ENCODE assay signal across 11 mouse cellular contexts in the genomic region with DNA sequence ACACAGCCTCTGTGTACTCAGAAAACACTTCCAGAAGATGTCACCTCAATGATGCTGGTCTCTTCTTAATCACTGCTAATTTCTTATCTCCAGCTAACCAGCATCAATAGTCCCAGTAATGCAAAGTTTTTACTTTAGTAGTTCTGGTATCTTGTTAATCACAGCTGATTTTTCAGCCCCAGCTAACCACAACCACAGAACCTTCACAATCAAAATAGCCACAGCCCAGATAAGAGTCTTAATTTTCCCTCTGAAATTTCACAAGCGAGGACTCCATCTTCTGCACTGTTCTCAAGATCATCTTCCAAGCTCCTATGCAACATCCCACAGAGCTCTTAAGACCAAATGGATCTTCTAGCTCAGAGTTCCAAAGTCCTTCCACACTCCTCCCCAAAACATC. TPM values are rescaled to one million over a fixed set of nuclear protein-coding genes. Genes with fewer than 3 reads are reported as not detected.
DNase-seq lines count a peak whose midpoint lies in the region; TF ChIP-seq lines count a peak whose summit lies in the region.
"Not testable (repeated sequence)": the region's sequence is repeated elsewhere in the genome, so short reads cannot be mapped to it uniquely, and the experiment has no call there.
"Had no signal": no experiment of that assay in that cellular context is flagged by ENCODE, and none has a peak within 500 bp of the region (broad histone marks: within the 10 kb centered on the region; RNA-seq: fewer than 3 reads in every experiment).

No protein-coding gene starts in this region.

- H3K4me1 ChIP-seq in MEL (ENCODE audit: control insufficient read depth in 1 of 2, insufficient read depth in 2 of 2, low read length in 2 of 2) = peaks cover 2 to 23% of the 10 kb centered on the region in 2 experiments

- not testable (repeated sequence) for TF ChIP-seq RAD21 in MEL (IDR thresholded peaks at IDR 0.05; ENCODE audit: low read depth, low read length)

- H3K36me3 ChIP-seq in MEL (ENCODE audit: control insufficient read depth in 1 of 2, insufficient read depth in 2 of 2, low read length in 2 of 2) = peaks cover 0 to 17% of the 10 kb centered on the region in 2 experiments; a peak in 2 of 4 replicates

- TF ChIP-seq CTCF in MEL (IDR thresholded peaks at IDR 0.05 in 2 of 3, conservative IDR thresholded peaks at IDR 0.05 in 1 of 3; ENCODE audit: control insufficient read depth in 1 of 3, insufficient read depth in 1 of 3, low read depth in 2 of 3, low read length in 3 of 3, poor library complexity in 1 of 3, severe bottlenecking in 1 of 3) = not testable (repeated sequence)

- TF ChIP-seq POLR2A in MEL (IDR thresholded peaks at IDR 0.05; ENCODE audit: control insufficient read depth in 1 of 2, insufficient read depth in 1 of 2, low read depth in 1 of 2, low read length in 2 of 2, poor library complexity in 1 of 2) = not testable (repeated sequence)

- H3K79me2 ChIP-seq in MEL (ENCODE audit: control insufficient read depth, insufficient read depth, low read length, poor library complexity) = not testable (repeated sequence)

- H3K27me3 ChIP-seq in MEL (ENCODE audit: control insufficient read depth in 1 of 2, insufficient read depth in 2 of 2, low read length in 2 of 2) = peaks cover 7 to 17% of the 10 kb centered on the region in 2 experiments

- H3K4me3 ChIP-seq in MEL (ENCODE audit: control insufficient read depth in 1 of 2, insufficient read depth in 1 of 2, low read depth in 2 of 2, low read length in 2 of 2) = not testable (repeated sequence)

- H3K9ac ChIP-seq in MEL (ENCODE audit: control insufficient read depth, low read depth, low read length, poor library complexity, severe bottlenecking) = not testable (repeated sequence)

- not testable (repeated sequence) for H3K27ac ChIP-seq in MEL (ENCODE audit: control insufficient read depth, low read depth, low read length)

- peak in 1 of 2 experiments; percentile 15; a peak in 1 of 4 replicates for TF ChIP-seq EP300 in MEL (IDR thresholded peaks at IDR 0.05; ENCODE audit: low read depth in 1 of 2, low read length in 2 of 2)

- H3K9me3 ChIP-seq in MEL (replicated peaks; ENCODE audit: insufficient read depth, low read length) = not testable (repeated sequence)

- peak; percentile 45 for DNase-seq in 416B (ENCODE audit: low read depth)
- DNase-seq in MEL (ENCODE audit: low read depth, low spot score) = not testable (repeated sequence)
- DNase-seq in heart, adult 11 months = peak; percentile 7

TF ChIP-seq in MEL, 35 proteins besides CTCF, POLR2A, EP300 and RAD21:
- TF ChIP-seq ETS1 (IDR thresholded peaks at IDR 0.05; ENCODE audit: low read depth, low read length) (peak; percentile 22; the same call in 1 of the 2 replicates), GATA1 (IDR thresholded peaks at IDR 0.05; ENCODE audit: low read depth, low read length) (peak; percentile 49), RCOR1 (IDR thresholded peaks at IDR 0.05; ENCODE audit: low read depth, low read length) (peak; percentile 94), TCF12 (IDR thresholded peaks at IDR 0.05; ENCODE audit: low read depth, low read length) (peak; percentile 24; the same call in 1 of the 2 replicates)

RNA-seq across cellular contexts. Expression of gene Mpzl2, which starts 1.8 kb away (rescaled TPM):
- 0.08 and 0.16 TPM in 2 replicates for total RNA-seq in MEL (2012; rRNA removed)
- under 1 TPM in 1 of 2 experiments, not detected in 1; 0.39 TPM for polyA plus RNA-seq in MEL (2012; ENCODE audit: insufficient read depth in 1 of 2, insufficient read length in 2 of 2, low read depth in 1 of 2, low replicate concordance in 2 of 2, missing spikeins in 1 of 2)
- polyA plus RNA-seq: activated CD4-positive, CD25-positive, alpha-beta regulatory T cell, adult 4 months; C2C12; G1E; Patski had no signal

RNA-seq across cellular contexts. Expression of gene Mpzl3, which starts 17.2 kb away (rescaled TPM):
- total RNA-seq in MEL (2012; rRNA removed) = not detected in 2 replicates
- polyA plus RNA-seq in MEL (2012; ENCODE audit: insufficient read depth in 1 of 2, insufficient read length in 2 of 2, low read depth in 1 of 2, low replicate concordance in 2 of 2, missing spikeins in 1 of 2) = not detected

RNA-seq across cellular contexts. Expression of gene Cd3e, which starts 28.4 kb away (rescaled TPM):
- total RNA-seq in MEL (2012; rRNA removed) = not detected in 2 replicates
- not detected for polyA plus RNA-seq in MEL (2012; ENCODE audit: insufficient read depth in 1 of 2, insufficient read length in 2 of 2, low read depth in 1 of 2, low replicate concordance in 2 of 2, missing spikeins in 1 of 2)
- total RNA-seq: CH12.LX had no signal
- polyA plus RNA-seq: brain, embryonic 14.5 days; C2C12; G1E; Patski had no signal

RNA-seq across cellular contexts. Expression of gene Jaml, which starts 41.2 kb away (rescaled TPM):
- total RNA-seq in MEL (2012; rRNA removed) = not detected in 2 replicates
- not detected for polyA plus RNA-seq in MEL (2012; ENCODE audit: insufficient read depth in 1 of 2, insufficient read length in 2 of 2, low read depth in 1 of 2, low replicate concordance in 2 of 2, missing spikeins in 1 of 2)
- total RNA-seq: G1E had no signal
- polyA plus RNA-seq: C2C12, G1E, Patski had no signal

RNA-seq across cellular contexts. Expression of gene Cd3d, which starts 56.2 kb away (rescaled TPM):
- total RNA-seq in MEL (2012; rRNA removed) = 0.10 TPM in 1 of 2 replicates, not detected in the other
- polyA plus RNA-seq in MEL (2012; ENCODE audit: insufficient read depth in 1 of 2, insufficient read length in 2 of 2, low read depth in 1 of 2, low replicate concordance in 2 of 2, missing spikeins in 1 of 2) = not detected
- total RNA-seq: adrenal gland, postnatal 25 days; ES-E14; G1E had no signal
- polyA plus RNA-seq: brain, embryonic 14.5 days; C2C12; G1E; Patski had no signal
